Mouse (Mus musculus) embryo, embryonic 11 days (tissue): ENCODE results near the gene A930017K11Rik.

Source experiments
- DNase-seq: peaks from one replicate; pipeline ENCODE4 v3.0.0-alpha.2; 2015

A930017K11Rik gene

GRCm38 (mm10) chr17:25958771-25959494, 6.6 kb upstream of the A930017K11Rik start:
- no peak for DNase-seq

GRCm38 (mm10) chr17:25957586-25958051, 5.3 kb upstream of the A930017K11Rik start:
- DNase-seq, result no peak

GRCm38 (mm10) chr17:25956631-25957030, 4.3 kb upstream of the A930017K11Rik start:
- DNase-seq, result no peak

- no peak for DNase-seq
Measured at GRCm38 (mm10) chr17:25956201-25956600, 3.8 kb upstream of the A930017K11Rik start.

- DNase-seq, result no peak
Measured at GRCm38 (mm10) chr17:25955736-25956135, 3.4 kb upstream of the A930017K11Rik start.

GRCm38 (mm10) chr17:25954671-25955070, 2.3 kb upstream of the A930017K11Rik start:
- DNase-seq, result no peak

GRCm38 (mm10) chr17:25953161-25953560, 796 bp upstream of the A930017K11Rik start:
- no peak for DNase-seq

- DNase-seq, result peak; percentile 43
Measured at GRCm38 (mm10) chr17:25951225-25951802, 1.1 kb downstream of the A930017K11Rik start.

GRCm38 (mm10) chr17:25950706-25951105, 1.7 kb downstream of the A930017K11Rik start:
- DNase-seq, result no peak

- DNase-seq, result no peak
Measured at GRCm38 (mm10) chr17:25949981-25950380, 2.4 kb downstream of the A930017K11Rik start.

GRCm38 (mm10) chr17:25948051-25948450, 4.3 kb downstream of the A930017K11Rik start:
- DNase-seq, result no peak

- DNase-seq, result no peak
Measured at GRCm38 (mm10) chr17:25947576-25947975, 4.8 kb downstream of the A930017K11Rik start.

- no peak for DNase-seq
Measured at GRCm38 (mm10) chr17:25946891-25947290, 5.5 kb downstream of the A930017K11Rik start.

- no peak for DNase-seq
Measured at GRCm38 (mm10) chr17:25946349-25946748, 6.0 kb downstream of the A930017K11Rik start.

GRCm38 (mm10) chr17:25945517-25946155, 6.7 kb downstream of the A930017K11Rik start:
- DNase-seq, result no peak

- no peak for DNase-seq
Measured at GRCm38 (mm10) chr17:25944366-25945163, 7.8 kb downstream of the A930017K11Rik start, which contains the start of the genes Pigq and Nhlrc4. Gene Pigq, minus strand, starts transcription at chr17:25944936. Gene Nhlrc4, minus strand, starts transcription at chr17:25944961.

- DNase-seq, result no peak
Measured at GRCm38 (mm10) chr17:25943769-25944168, 8.6 kb downstream of the A930017K11Rik start.

- DNase-seq, result no peak
Measured at GRCm38 (mm10) chr17:25943221-25943620, 9.1 kb downstream of the A930017K11Rik start.

GRCm38 (mm10) chr17:25942597-25943151, 9.7 kb downstream of the A930017K11Rik start:
- no peak for DNase-seq

GRCm38 (mm10) chr17:25941511-25942241, 10.7 kb downstream of the A930017K11Rik start:
- peak; percentile 89 for DNase-seq

- no peak for DNase-seq
Measured at GRCm38 (mm10) chr17:25934526-25934925, 17.8 kb downstream of the A930017K11Rik start.

- DNase-seq, result no peak
Measured at GRCm38 (mm10) chr17:25925348-25925747, 27.0 kb downstream of the A930017K11Rik start.
